Mouse (Mus musculus) liver, adult 2 months (tissue): ENCODE results near the gene Rnf186.

Experiments used
- CTCF ChIP-seq: fragments of 200-500 bp; IDR thresholded peaks from 2 replicates; pipeline ENCODE4 v1.5.1; 2011; ENCODE audit warnings: low read depth, low read length, control low read depth
- POLR2A ChIP-seq: fragments of 200-500 bp; IDR thresholded peaks from 2 replicates; pipeline ENCODE4 v1.6.1; 2011; ENCODE audit warnings: low read length, control low read depth; ENCODE audit not compliant: insufficient read depth; ENCODE audit errors: extremely low read depth

- no peak for TF ChIP-seq CTCF
- no peak for TF ChIP-seq POLR2A
Measured at GRCm38 (mm10) chr4:139013281-139013680, 46.4 kb downstream of the Rnf186 start.
